Mouse (Mus musculus) bone marrow, adult 2 months (tissue): ENCODE results near the gene Wbp1l.

Experiments
- CTCF ChIP-seq: fragments of 200-500 bp; IDR thresholded peaks from 2 replicates; pipeline ENCODE4 v1.5.1; 2011; ENCODE audit warnings: low read length, control low read depth; ENCODE audit not compliant: control insufficient read depth, insufficient read depth
- POLR2A ChIP-seq: fragments of 200-500 bp; IDR thresholded peaks from 2 replicates; pipeline ENCODE4 v1.6.1; 2011; ENCODE audit warnings: low read depth, mild to moderate bottlenecking, control low read depth, low read length, borderline replicate concordance; ENCODE audit not compliant: control insufficient read depth

DNA sequence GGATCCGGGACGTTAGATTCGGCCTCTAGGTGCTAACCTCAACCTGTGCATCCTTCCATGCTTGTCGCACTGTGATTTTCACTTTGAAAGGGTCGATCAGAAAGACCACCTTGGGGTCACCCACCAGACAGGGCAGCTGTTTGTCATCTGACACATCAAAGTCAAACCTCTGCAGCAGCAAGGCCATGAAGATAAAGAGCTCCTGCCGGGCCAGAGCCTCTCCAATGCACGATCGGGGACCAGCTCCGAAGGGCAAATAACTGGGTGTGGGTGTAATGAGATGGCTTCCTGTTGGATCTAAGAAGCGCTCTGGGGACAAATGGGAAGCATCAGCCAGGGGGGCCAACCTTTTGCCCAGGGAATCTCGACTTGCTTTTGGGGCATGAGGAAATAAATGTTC lies 68.4 kb downstream of the Wbp1l start:
- TF ChIP-seq POLR2A (no peak), CTCF (no peak)
